Mouse (Mus musculus): ENCODE measurements around the gene Rapsn.

- TF ChIP-seq CTCF (IDR thresholded peaks at IDR 0.05 in 2 of 3, conservative IDR thresholded peaks at IDR 0.05 in 1 of 3; ENCODE audit: control insufficient read depth in 1 of 3, insufficient read depth in 1 of 3, low read depth in 2 of 3, low read length in 3 of 3, poor library complexity in 1 of 3, severe bottlenecking in 1 of 3) (no peak), MYB (IDR thresholded peaks at IDR 0.05; ENCODE audit: low read depth, low read length) (no peak), POLR2AphosphoS5 (IDR thresholded peaks at IDR 0.05; ENCODE audit: borderline replicate concordance, low read depth, low read length) (no peak), NELFE (IDR thresholded peaks at IDR 0.05; ENCODE audit: low read depth, low read length) (no peak)
Observed at GRCm38 (mm10) chr2:91059376-91059775, 24.0 kb downstream of the Rapsn start.

Measured in MEL (cell line).